Mouse (Mus musculus): ENCODE measurements around the gene Slc25a16.
"Not testable (repeated sequence)": the region's sequence is repeated elsewhere in the genome, so short reads cannot be mapped to it uniquely, and the experiment has no call there.

The Slc25a16 gene

GRCm38 (mm10) chr10:62906336-62906735 is 14.1 kb upstream of the Slc25a16 start:
- DNase-seq, result no peak

- DNase-seq, result not testable (repeated sequence)
Observed at GRCm38 (mm10) chr10:62908896-62909295, 11.5 kb upstream of the Slc25a16 start, which contains the start of gene Tet1. Gene Tet1, minus strand, starts transcription at chr10:62908996.

- no peak for DNase-seq
Observed at GRCm38 (mm10) chr10:62911120-62911519, 9.3 kb upstream of the Slc25a16 start.

- no peak for DNase-seq
Observed at GRCm38 (mm10) chr10:62918985-62919384, 1.4 kb upstream of the Slc25a16 start.

GRCm38 (mm10) chr10:62920766-62921156 is 328 bp downstream of the Slc25a16 start:
- no peak for DNase-seq

GRCm38 (mm10) chr10:62924096-62924635 is 3.7 kb downstream of the Slc25a16 start:
- DNase-seq, result no peak

- no peak for DNase-seq
Observed at GRCm38 (mm10) chr10:62932381-62932780, 11.9 kb downstream of the Slc25a16 start.

GRCm38 (mm10) chr10:62944975-62945580 is 24.6 kb downstream of the Slc25a16 start:
- DNase-seq, result no peak

GRCm38 (mm10) chr10:62946738-62947471 is 26.5 kb downstream of the Slc25a16 start, which contains the start of gene Dna2:
Gene Dna2, plus strand, starts transcription at chr10:62947026.
- peak; percentile 78 for DNase-seq

GRCm38 (mm10) chr10:62948551-62948950 is 28.1 kb downstream of the Slc25a16 start:
- DNase-seq, result no peak

GRCm38 (mm10) chr10:62963956-62964355 is 43.5 kb downstream of the Slc25a16 start:
- no peak for DNase-seq

- no peak for DNase-seq
Observed at GRCm38 (mm10) chr10:62965796-62966195, 45.4 kb downstream of the Slc25a16 start.

GRCm38 (mm10) chr10:62966291-62966690 is 45.9 kb downstream of the Slc25a16 start:
- DNase-seq, result no peak

GRCm38 (mm10) chr10:62971821-62972220 is 51.4 kb downstream of the Slc25a16 start:
- DNase-seq, result no peak

GRCm38 (mm10) chr10:62979667-62980038 is 59.2 kb downstream of the Slc25a16 start:
- DNase-seq, result no peak

GRCm38 (mm10) chr10:62980039-62980954 is 59.9 kb downstream of the Slc25a16 start, which contains the start of gene Rufy2:
Gene Rufy2, plus strand, starts transcription at chr10:62980223.
- peak; percentile 88 for DNase-seq

- DNase-seq, result peak; percentile 57
Observed at GRCm38 (mm10) chr10:62984072-62984471, 63.6 kb downstream of the Slc25a16 start.

- no peak for DNase-seq
Observed at GRCm38 (mm10) chr10:62984495-62984894, 64.1 kb downstream of the Slc25a16 start.

- peak; percentile 39 for DNase-seq
Observed at GRCm38 (mm10) chr10:62987341-62987740, 66.9 kb downstream of the Slc25a16 start.

- no peak for DNase-seq
Observed at GRCm38 (mm10) chr10:62990636-62991035, 70.2 kb downstream of the Slc25a16 start.

- DNase-seq, result no peak
Observed at GRCm38 (mm10) chr10:62993991-62994390, 73.6 kb downstream of the Slc25a16 start.
